Mouse (Mus musculus) embryonic facial prominence, embryonic 14.5 days (tissue): ENCODE measurements around the gene S100a16. TPM values are rescaled to one million over a fixed set of nuclear protein-coding genes. Genes with fewer than 3 reads are reported as not detected.

Experiments used
- ATAC-seq: fragments of 200-750 bp; cut with Nextera tagmentation; 2 replicates; pipeline ENCODE4 v1.8.0; 2017; ENCODE audit warnings: low read depth, moderate number of reproducible peaks, moderate TSS enrichment
- DNase-seq: peaks from one replicate; pipeline ENCODE4 v3.0.0-alpha.2; 2015; ENCODE audit warnings: low spot score
- H3K27ac ChIP-seq: fragments of 300-500 bp; sonication (generic); replicated peaks from 2 replicates; pipeline ENCODE4 v1.5.1; 2014; ENCODE audit warnings: low read depth, mild to moderate bottlenecking, low read length, moderate library complexity
- H3K27me3 ChIP-seq: fragments of 300-500 bp; sonication (generic); replicated peaks from 2 replicates; pipeline ENCODE4 v1.6.1; 2014; ENCODE audit warnings: low read length; ENCODE audit not compliant: control insufficient read depth, insufficient read depth
- H3K36me3 ChIP-seq: fragments of 300-500 bp; sonication (generic); 2 replicates; pipeline ENCODE4 v1.6.1; 2014; ENCODE audit warnings: low read length, mixed read lengths; ENCODE audit not compliant: control insufficient read depth, insufficient read depth
- H3K4me1 ChIP-seq: fragments of 300-500 bp; sonication (generic); 2 replicates; pipeline ENCODE4 v1.6.1; 2014; ENCODE audit warnings: antibody characterized with exemption, low read length; ENCODE audit not compliant: control insufficient read depth, insufficient read depth
- H3K4me2 ChIP-seq: fragments of 300-500 bp; sonication (generic); 2 replicates; pipeline ENCODE4 v1.6.1; 2014; ENCODE audit warnings: low read depth, mild to moderate bottlenecking, low read length, moderate library complexity, mixed read lengths
- H3K4me3 ChIP-seq: fragments of 300-500 bp; sonication (generic); 2 replicates; pipeline ENCODE4 v1.5.1; 2014; ENCODE audit warnings: low read depth, mild to moderate bottlenecking, low read length
- H3K9ac ChIP-seq: fragments of 300-500 bp; sonication (generic); 2 replicates; pipeline ENCODE4 v1.6.1; 2014; ENCODE audit warnings: low read depth, mild to moderate bottlenecking, low read length, moderate library complexity, mixed read lengths
- H3K9me3 ChIP-seq: fragments of 300-500 bp; sonication (generic); 2 replicates; pipeline ENCODE4 v1.6.1; 2016; ENCODE audit warnings: low read length; ENCODE audit not compliant: control insufficient read depth
- WGBS: fragments of 180-500 bp; shearing (Covaris S2); extraction: QIAGEN DNeasy Blood & Tissue Kit; methylation state at CpG from one replicate; pipeline ENCODE4 v1.1.7; 2014; 5-methylcytosine and 5-hydroxymethylcytosine counted together
- polyA plus RNA-seq: library from polyadenylated mRNA; unstranded; fragments of >200 nt; fragmentation: Nextera tagmentation; extraction: Ambion mirVana; gene quantifications from 2 replicates; pipeline ENCODE4 v1.2.1, GENCODE M21; 2014

The S100a16 gene
- polyA plus RNA-seq, 1 experiment from 2014 or later: 201 TPM

DNA sequence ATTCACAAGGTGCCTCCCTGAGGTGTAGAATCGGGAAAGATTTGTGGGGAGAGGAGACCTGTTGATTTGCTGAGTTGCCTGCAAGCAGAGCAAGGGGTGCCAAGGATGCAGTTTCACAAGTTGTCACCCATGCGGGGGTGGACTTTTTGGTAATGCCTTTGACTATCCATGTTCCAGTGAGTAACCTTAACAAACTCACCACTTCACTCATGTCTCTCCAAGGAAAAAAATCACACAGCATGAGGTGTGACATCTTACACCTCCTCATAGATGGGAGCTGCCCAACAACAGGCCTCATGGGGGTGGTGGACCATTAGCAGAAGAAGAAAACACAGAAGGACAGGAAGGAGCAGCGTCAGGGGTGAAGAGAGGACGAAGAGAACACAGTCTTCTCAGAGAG, 45.5 kb downstream of the S100a16 start:
- Histone ChIP-seq H3K36me3 (no peaks in the 10 kb centered on the region), H3K9ac (no peak overlapping the region), H3K4me1 (peaks cover 5% of the 10 kb centered on the region), H3K27me3 (no peaks in the 10 kb centered on the region), H3K27ac (no peak overlapping the region), H3K9me3 (0 out of 2 replicates have a peak, but pooled peaks cover 5% of the 10 kb centered on the region), H3K4me3 (no peak overlapping the region), H3K4me2 (no peak overlapping the region)
- ATAC-seq (no peak), DNase-seq (no peak)
- WGBS: 88% methylated on average over 4 of the region's 4 CpGs

GRCm38 (mm10) chr3:90583893-90584292, 46.8 kb downstream of the S100a16 start:
- Histone ChIP-seq H3K4me1 (peaks cover 5% of the 10 kb centered on the region), H3K9me3 (0 out of 2 replicates have a peak, but pooled peaks cover 5% of the 10 kb centered on the region), H3K4me3 (no peak overlapping the region), H3K4me2 (no peak overlapping the region), H3K27me3 (no peaks in the 10 kb centered on the region), H3K36me3 (no peaks in the 10 kb centered on the region), H3K27ac (no peak overlapping the region), H3K9ac (no peak overlapping the region)
- ATAC-seq (no peak), DNase-seq (no peak)
- WGBS: 51% methylated on average over 3 of the region's 3 CpGs

DNA sequence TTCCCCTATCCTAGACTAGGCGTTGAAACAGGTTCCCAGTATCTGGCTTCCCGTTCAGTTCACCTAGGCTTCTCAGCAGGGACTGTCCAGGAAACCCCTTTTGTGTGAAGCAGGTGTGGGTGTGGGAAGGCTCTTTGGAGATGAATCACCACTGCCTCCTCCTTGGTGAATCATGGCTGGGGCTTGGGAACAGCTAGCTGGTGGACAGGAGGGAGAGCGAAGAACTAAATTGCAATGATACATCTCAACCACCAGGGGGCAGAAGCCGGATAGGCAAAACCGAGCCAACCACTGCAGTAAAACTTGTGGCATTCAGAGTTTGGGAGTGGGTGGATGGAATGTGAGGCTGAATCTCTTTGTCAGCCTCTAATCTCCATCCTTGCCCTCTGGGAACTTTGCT, 48.5 kb downstream of the S100a16 start:
- WGBS: 28% methylated on average over 5 of the region's 5 CpGs
- no peak overlapping the region for H3K4me2 ChIP-seq
- no peak overlapping the region for H3K4me3 ChIP-seq
- H3K9me3 ChIP-seq: 0 out of 2 replicates have a peak, but pooled peaks cover 5% of the 10 kb centered on the region
- peak; percentile 60 for ATAC-seq
- peak; percentile 87 for DNase-seq
- H3K27me3 ChIP-seq: no peaks in the 10 kb centered on the region
- H3K27ac ChIP-seq: peak overlapping the region; percentile 54; the same call in 1 of the 2 replicates
- H3K4me1 ChIP-seq: no peaks in the 10 kb centered on the region
- no peaks in the 10 kb centered on the region for H3K36me3 ChIP-seq
- H3K9ac ChIP-seq: no peak overlapping the region; the same call in 1 of the 2 replicates

- Histone ChIP-seq H3K4me2 (no peak overlapping the region), H3K4me3 (no peak overlapping the region), H3K9me3 (0 out of 2 replicates have a peak, but pooled peaks cover 5% of the 10 kb centered on the region), H3K36me3 (no peaks in the 10 kb centered on the region), H3K27ac (peak overlapping the region; percentile 54), H3K4me1 (no peaks in the 10 kb centered on the region), H3K27me3 (no peaks in the 10 kb centered on the region), H3K9ac (no peak overlapping the region; the same call in 1 of the 2 replicates)
- ATAC-seq (no peak), DNase-seq (no peak)
- 84% methylated on average over 15 of the region's 15 CpGs for WGBS
Observed at GRCm38 (mm10) chr3:90586016-90586643, 49.1 kb downstream of the S100a16 start.

DNA sequence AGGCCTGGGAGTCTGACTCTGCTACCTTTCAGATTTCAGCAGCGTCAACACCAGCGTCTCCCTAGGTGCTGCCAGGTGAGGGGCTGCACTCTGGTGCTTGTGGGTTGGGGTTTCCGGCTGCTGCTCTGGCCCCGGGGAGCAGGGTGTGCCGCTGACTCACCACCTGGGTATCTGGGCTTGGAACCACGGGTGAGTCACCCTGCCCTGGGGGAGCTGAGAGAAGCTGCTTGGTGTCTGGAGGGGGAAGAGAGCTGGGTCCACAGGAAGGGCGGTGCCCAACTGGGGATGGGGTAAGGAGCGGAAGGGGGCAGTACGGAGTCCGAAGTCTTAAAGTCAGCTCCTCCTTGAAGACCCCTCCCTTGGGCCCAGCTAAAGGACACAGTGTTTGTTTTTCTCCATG, 49.9 kb downstream of the S100a16 start:
- DNase-seq (peak; percentile 77), ATAC-seq (peak; percentile 59)
- Histone ChIP-seq H3K27ac (peak overlapping the region; percentile 53; the same call in 1 of the 2 replicates), H3K36me3 (no peaks in the 10 kb centered on the region), H3K27me3 (no peaks in the 10 kb centered on the region), H3K4me2 (no peak overlapping the region), H3K9me3 (0 out of 2 replicates have a peak, but pooled peaks cover 4% of the 10 kb centered on the region), H3K9ac (no peak overlapping the region), H3K4me3 (no peak overlapping the region), H3K4me1 (no peaks in the 10 kb centered on the region)
- 65% methylated on average over 8 of the region's 10 CpGs for WGBS

GRCm38 (mm10) chr3:90587361-90588101, 50.5 kb downstream of the S100a16 start:
- no peak overlapping the region for H3K4me3 ChIP-seq

GRCm38 (mm10) chr3:90589390-90589789, 52.3 kb downstream of the S100a16 start:
- H3K27ac ChIP-seq: no peak overlapping the region
- 76% methylated on average over 6 of the region's 6 CpGs for WGBS
- ATAC-seq: no peak

More at GRCm38 (mm10) chr3:90587361-90588101, 50.5 kb downstream of the S100a16 start:
- no peak overlapping the region for H3K9ac ChIP-seq
- ATAC-seq: no peak
- 86% methylated on average over 14 of the region's 14 CpGs for WGBS
- no peaks in the 10 kb centered on the region for H3K36me3 ChIP-seq
- no peak overlapping the region for H3K4me2 ChIP-seq
- H3K4me1 ChIP-seq: no peaks in the 10 kb centered on the region
- no peaks in the 10 kb centered on the region for H3K27me3 ChIP-seq
- H3K27ac ChIP-seq: peak overlapping the region; percentile 53; the same call in 1 of the 2 replicates
- H3K9me3 ChIP-seq: no peaks in the 10 kb centered on the region
- peak; percentile 42 for DNase-seq

DNA sequence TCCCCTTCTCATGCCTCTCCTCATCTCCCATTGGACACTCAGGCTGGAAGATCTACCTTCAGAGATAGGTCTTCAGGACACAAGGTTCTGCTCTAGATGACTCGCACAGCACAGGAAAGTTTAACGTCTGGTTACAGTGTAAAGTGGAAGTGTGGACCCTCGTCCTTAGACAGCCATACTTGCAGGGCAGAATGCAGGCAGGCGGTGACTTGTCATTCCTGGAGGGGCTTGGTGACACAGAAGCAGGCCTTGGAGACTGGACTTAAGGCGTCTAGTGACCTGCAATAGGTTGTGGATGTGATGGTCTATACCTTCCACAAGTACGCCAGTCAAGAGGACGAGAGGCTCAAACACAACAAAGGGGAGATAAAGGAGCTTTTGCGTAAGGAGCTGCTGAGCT, 52.9 kb downstream of the S100a16 start, which contains the start of gene S100a2:
Gene S100a2, plus strand, starts transcription at position 301 of the 400 bp plus-strand sequence.
- H3K4me1 ChIP-seq: no peaks in the 10 kb centered on the region
- DNase-seq (no peak), ATAC-seq (no peak)
- H3K36me3 ChIP-seq: no peaks in the 10 kb centered on the region
- H3K27ac ChIP-seq: no peak within 1 kb of the TSS
- 82% methylated on average over 8 of the region's 8 CpGs for WGBS
- H3K4me2 ChIP-seq: no peak within 1 kb of the TSS
- no peaks in the 10 kb centered on the region for H3K9me3 ChIP-seq
- no peaks in the 10 kb centered on the region for H3K27me3 ChIP-seq
- no peak within 1 kb of the TSS for H3K9ac ChIP-seq
- no peak within 1 kb of the TSS for H3K4me3 ChIP-seq

More at GRCm38 (mm10) chr3:90589390-90589789, 52.3 kb downstream of the S100a16 start:
- Histone ChIP-seq H3K9me3 (no peaks in the 10 kb centered on the region), H3K27me3 (no peaks in the 10 kb centered on the region), H3K4me1 (no peaks in the 10 kb centered on the region), H3K4me2 (no peak overlapping the region), H3K36me3 (no peaks in the 10 kb centered on the region), H3K9ac (no peak overlapping the region), H3K4me3 (no peak overlapping the region)
- no peak for DNase-seq
